Mouse (Mus musculus) kidney, postnatal 36 days (tissue): ENCODE data around the gene Gdf3.
A peak's percentile ranks its signal among the peaks of the same experiment; 100 is the strongest.

ENCODE experiments used
- DNase-seq, 2 experiments: peaks; one replicate each; pipeline ENCODE4 v3.0.0; 2021 to 2022; ENCODE audit warnings: mixed read lengths in 2 of 2

Gdf3 gene

GRCm38 (mm10) chr6:122562463-122562862 lies 47.4 kb downstream of the Gdf3 start:
- peak; percentile 49 to 78 for DNase-seq

GRCm38 (mm10) chr6:122561005-122561404 lies 48.9 kb downstream of the Gdf3 start:
- no peak for DNase-seq

GRCm38 (mm10) chr6:122560427-122560826 lies 49.5 kb downstream of the Gdf3 start:
- DNase-seq = peak; percentile 64 to 84

GRCm38 (mm10) chr6:122556959-122557561 lies 52.8 kb downstream of the Gdf3 start:
- peak; percentile 71 to 85 for DNase-seq
